Mouse (Mus musculus): ENCODE data around the gene Mertk.

GRCm38 (mm10) chr2:128838611-128839010 lies 139.9 kb downstream of the Mertk start:
- TF ChIP-seq FLI1 (IDR thresholded peaks at IDR 0.05; ENCODE audit: low read length), result no peak
- no peak for TF ChIP-seq GATA1 (IDR thresholded peaks at IDR 0.05; ENCODE audit: borderline replicate concordance, low read length)

All from megakaryocyte, embryonic 14.5 days (primary cell).